Mouse (Mus musculus) megakaryocyte, adult 5-6 weeks (primary cell): Measurements from ENCODE around the gene Anxa11. TPM values are rescaled to one million over a fixed set of nuclear protein-coding genes. Genes with fewer than 3 reads are reported as not detected.
"Not testable (repeated sequence)": the region's sequence is repeated elsewhere in the genome, so short reads cannot be mapped to it uniquely, and the experiment has no call there.

Experiments used
- ATAC-seq: 2 replicates; pipeline ENCODE4 v1.8.0; 2016; ENCODE audit warnings: mild to moderate bottlenecking, inconsistent platforms; ENCODE audit not compliant: poor library complexity, severe bottlenecking
- total RNA-seq, 2 experiments: library from RNA; stranded (forward) in 1 of 2; stranded (reverse) in 1 of 2; fragments of 153-499, 151-499 nt in 1 of 2; fragments of 221-1000, 200-1000 nt in 1 of 2; gene quantifications; 2 replicates each; pipeline versions ENCODE4 v1.2.3 to v1.2.4; 2015 to 2017

Anxa11 gene
- 91.2 and 103 TPM in 2 replicates for total RNA-seq (2015)
- total RNA-seq (2017) = 21.2 and 38.7 TPM in 2 replicates

GRCm38 (mm10) chr14:25841991-25842687, at the start of gene Anxa11:
Gene Anxa11, plus strand, starts transcription at chr14:25842156.
- ATAC-seq = peak; percentile 96

GRCm38 (mm10) chr14:25794331-25794730, 47.6 kb upstream of the Anxa11 start:
- no peak for ATAC-seq

GRCm38 (mm10) chr14:25795067-25795466, 46.9 kb upstream of the Anxa11 start:
- ATAC-seq = no peak

- ATAC-seq = peak; percentile 44; the same call in 1 of the 2 replicates
Observed at GRCm38 (mm10) chr14:25795561-25796174, 46.3 kb upstream of the Anxa11 start.

- ATAC-seq = no peak
Observed at GRCm38 (mm10) chr14:25796619-25797018, 45.3 kb upstream of the Anxa11 start.

GRCm38 (mm10) chr14:25800166-25800960, 41.6 kb upstream of the Anxa11 start:
- peak; percentile 93 for ATAC-seq

- no peak for ATAC-seq
Observed at GRCm38 (mm10) chr14:25802511-25802910, 39.4 kb upstream of the Anxa11 start.

- ATAC-seq = no peak
Observed at GRCm38 (mm10) chr14:25803246-25803809, 38.6 kb upstream of the Anxa11 start.

- ATAC-seq = no peak
Observed at GRCm38 (mm10) chr14:25805871-25806270, 36.1 kb upstream of the Anxa11 start.

GRCm38 (mm10) chr14:25806561-25806960, 35.4 kb upstream of the Anxa11 start:
- no peak for ATAC-seq

- not testable (repeated sequence) for ATAC-seq
Observed at GRCm38 (mm10) chr14:25811026-25811425, 30.9 kb upstream of the Anxa11 start.

- no peak for ATAC-seq
Observed at GRCm38 (mm10) chr14:25814140-25814539, 27.8 kb upstream of the Anxa11 start.

- ATAC-seq = peak; percentile 83
Observed at GRCm38 (mm10) chr14:25816416-25816815, 25.5 kb upstream of the Anxa11 start.

GRCm38 (mm10) chr14:25822584-25822983, 19.4 kb upstream of the Anxa11 start:
- ATAC-seq = no peak

GRCm38 (mm10) chr14:25824995-25825394, 17.0 kb upstream of the Anxa11 start:
- no peak for ATAC-seq

GRCm38 (mm10) chr14:25825880-25826626, 15.9 kb upstream of the Anxa11 start:
- no peak for ATAC-seq

GRCm38 (mm10) chr14:25826866-25827265, 15.1 kb upstream of the Anxa11 start:
- no peak for ATAC-seq

GRCm38 (mm10) chr14:25831332-25831731, 10.6 kb upstream of the Anxa11 start:
- ATAC-seq = no peak

- ATAC-seq = peak; percentile 99
Observed at GRCm38 (mm10) chr14:25832301-25832700, 9.7 kb upstream of the Anxa11 start.

GRCm38 (mm10) chr14:25838411-25838810, 3.5 kb upstream of the Anxa11 start:
- no peak for ATAC-seq
